Mouse (Mus musculus) midbrain, postnatal 0 days (tissue): ENCODE data around the gene Cish. TPM values are rescaled to one million over a fixed set of nuclear protein-coding genes. Genes with fewer than 3 reads are reported as not detected.
A peak's percentile ranks its signal among the peaks of the same experiment; 100 is the strongest.

Experiments used
- ATAC-seq: fragments of 200-750 bp; cut with Nextera tagmentation; 2 replicates; pipeline ENCODE4 v1.8.0; 2017; ENCODE audit warnings: moderate number of reproducible peaks, mild to moderate bottlenecking, moderate TSS enrichment, moderate library complexity; ENCODE audit not compliant: low FRiP score
- DNase-seq: peaks from one replicate; pipeline ENCODE4 v3.0.0-alpha.2; 2015; ENCODE audit warnings: low spot score
- H3K27ac ChIP-seq: fragments of 300-500 bp; sonication (generic); 2 replicates; pipeline ENCODE4 v1.5.1; 2014; ENCODE audit warnings: low read depth, mild to moderate bottlenecking, low read length, mixed read lengths
- H3K27me3 ChIP-seq: fragments of 300-500 bp; sonication (generic); 2 replicates; pipeline ENCODE4 v1.6.1; 2014; ENCODE audit warnings: low read length, control low read depth, mixed read lengths; ENCODE audit not compliant: insufficient read depth
- H3K36me3 ChIP-seq: fragments of 300-500 bp; sonication (generic); 2 replicates; pipeline ENCODE4 v1.6.1; 2014; ENCODE audit warnings: low read length, control low read depth, mixed read lengths; ENCODE audit not compliant: insufficient read depth
- H3K4me1 ChIP-seq: fragments of 300-500 bp; sonication (generic); 2 replicates; pipeline ENCODE4 v1.6.1; 2014; ENCODE audit warnings: mild to moderate bottlenecking, control low read depth, antibody characterized with exemption, low read length, mixed read lengths; ENCODE audit not compliant: insufficient read depth
- H3K4me2 ChIP-seq: fragments of 300-500 bp; sonication (generic); 2 replicates; pipeline ENCODE4 v1.6.1; 2014; ENCODE audit warnings: low read depth, mild to moderate bottlenecking, low read length, mixed read lengths; ENCODE audit not compliant: poor library complexity, severe bottlenecking
- H3K4me3 ChIP-seq: fragments of 300-500 bp; sonication (generic); 2 replicates; pipeline ENCODE4 v1.5.1; 2014; ENCODE audit warnings: low read depth, mild to moderate bottlenecking, low read length, moderate library complexity
- H3K9ac ChIP-seq: fragments of 300-500 bp; sonication (generic); replicated peaks from 2 replicates; pipeline ENCODE4 v1.6.1; 2014; ENCODE audit warnings: mild to moderate bottlenecking, low read length, moderate library complexity, mixed read lengths; ENCODE audit not compliant: poor library complexity, severe bottlenecking
- H3K9me3 ChIP-seq: fragments of 300-500 bp; sonication (generic); 2 replicates; pipeline ENCODE4 v1.6.1; 2016; ENCODE audit warnings: low read length, control low read depth
- CTCF ChIP-seq: IDR thresholded peaks from 2 replicates; pipeline ENCODE4 v1.5.1; 2016; ENCODE audit warnings: antibody characterized with exemption, mild to moderate bottlenecking
- WGBS: fragments of 180-500 bp; shearing (Covaris S2); extraction: QIAGEN DNeasy Blood & Tissue Kit; methylation state at CpG from one replicate; pipeline ENCODE4 v1.1.7; 2014; 5-methylcytosine and 5-hydroxymethylcytosine counted together
- polyA plus RNA-seq: library from polyadenylated mRNA; unstranded; fragments of >200 nt; fragmentation: Nextera tagmentation; extraction: Ambion mirVana; gene quantifications from 2 replicates; pipeline ENCODE4 v1.2.1, GENCODE M21; 2015
- total RNA-seq: library from RNA; depleted of rRNA; stranded (reverse); fragments of >200 nt; gene quantifications from 2 replicates; pipeline ENCODE4 v1.2.3, GENCODE M21; 2014

The Cish gene
- total and polyA plus RNA-seq, 2 experiments from 2014 or later: 6.0 to 6.7 TPM

DNA sequence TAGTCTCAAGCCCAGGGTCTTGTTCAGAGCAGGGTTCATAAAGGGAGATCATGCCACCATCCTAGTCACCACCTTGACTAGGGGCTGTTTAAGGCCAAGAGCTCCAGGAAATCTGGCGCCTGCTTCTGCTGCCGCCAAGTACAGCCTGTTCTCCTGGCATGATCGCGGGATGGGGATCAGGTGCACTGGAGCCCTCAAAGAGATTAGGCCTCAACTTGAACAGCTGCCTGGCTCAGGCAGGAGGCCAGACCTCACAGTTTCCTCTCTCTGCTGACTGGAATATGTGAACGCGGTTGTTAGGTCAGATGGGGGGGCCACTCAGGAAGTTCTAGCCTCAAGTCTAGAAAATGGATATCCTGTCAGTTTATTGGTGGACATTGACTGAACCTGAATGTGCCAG lies 27.7 kb downstream of the Cish start:
- DNase-seq (peak; percentile 80), ATAC-seq (no peak)
- no peak overlapping the region for H3K9ac ChIP-seq
- WGBS: 63% methylated on average over 6 of the region's 6 CpGs
- no peaks in the 10 kb centered on the region for H3K4me1 ChIP-seq
- TF ChIP-seq CTCF: no peak
- no peaks in the 10 kb centered on the region for H3K27me3 ChIP-seq
- no peaks in the 10 kb centered on the region for H3K9me3 ChIP-seq
- no peak overlapping the region for H3K4me2 ChIP-seq
- H3K27ac ChIP-seq: no peak overlapping the region
- 0 out of 2 replicates have a peak, but pooled peaks cover 3% of the 10 kb centered on the region for H3K36me3 ChIP-seq
- H3K4me3 ChIP-seq: no peak overlapping the region

DNA sequence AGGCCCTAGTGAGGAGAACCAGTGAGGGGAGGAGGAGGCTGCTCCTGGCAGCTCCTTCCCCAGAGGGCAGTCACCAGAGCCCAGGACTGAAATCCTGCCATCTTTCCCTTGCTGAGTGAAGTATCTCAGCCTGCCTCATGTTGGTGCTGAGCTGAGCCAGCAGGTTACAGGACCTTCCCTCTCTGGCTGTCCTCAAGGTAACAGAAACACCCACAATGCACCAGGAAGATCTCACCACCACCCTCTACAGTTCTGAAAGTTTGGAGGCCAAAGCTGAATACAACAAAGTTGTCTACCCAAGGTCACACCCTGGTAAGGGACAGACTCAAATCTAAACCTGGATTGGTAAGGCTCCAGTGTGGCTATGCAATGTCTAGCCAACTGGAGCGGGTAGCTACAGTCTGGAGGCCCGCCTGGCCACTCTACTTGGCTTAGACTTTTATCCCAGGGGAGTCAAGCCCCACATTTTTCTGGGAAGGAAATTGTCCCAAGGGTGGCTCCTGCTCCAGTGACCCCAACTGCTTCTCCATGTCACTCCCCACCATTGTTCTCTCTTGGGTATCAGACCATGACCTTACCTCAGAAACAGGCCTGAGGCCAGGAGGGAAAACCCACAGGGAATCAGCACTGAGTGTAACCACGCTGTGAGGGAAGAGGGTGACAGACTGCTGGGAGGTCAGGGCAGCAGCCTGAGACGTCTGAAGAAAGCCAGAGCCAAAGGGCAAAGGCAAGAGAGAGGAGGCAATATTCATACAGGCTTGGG lies 29.2 kb downstream of the Cish start:
- ATAC-seq (no peak), DNase-seq (no peak)
- no peaks in the 10 kb centered on the region for H3K9me3 ChIP-seq
- H3K36me3 ChIP-seq: 0 out of 2 replicates have a peak, but pooled peaks cover 8% of the 10 kb centered on the region
- no peak overlapping the region for H3K27ac ChIP-seq
- H3K4me3 ChIP-seq: no peak overlapping the region
- 62% methylated on average over 4 of the region's 4 CpGs for WGBS
- no peaks in the 10 kb centered on the region for H3K4me1 ChIP-seq
- no peak for TF ChIP-seq CTCF
- no peak overlapping the region for H3K4me2 ChIP-seq
- H3K9ac ChIP-seq: no peak overlapping the region
- H3K27me3 ChIP-seq: no peaks in the 10 kb centered on the region

DNA sequence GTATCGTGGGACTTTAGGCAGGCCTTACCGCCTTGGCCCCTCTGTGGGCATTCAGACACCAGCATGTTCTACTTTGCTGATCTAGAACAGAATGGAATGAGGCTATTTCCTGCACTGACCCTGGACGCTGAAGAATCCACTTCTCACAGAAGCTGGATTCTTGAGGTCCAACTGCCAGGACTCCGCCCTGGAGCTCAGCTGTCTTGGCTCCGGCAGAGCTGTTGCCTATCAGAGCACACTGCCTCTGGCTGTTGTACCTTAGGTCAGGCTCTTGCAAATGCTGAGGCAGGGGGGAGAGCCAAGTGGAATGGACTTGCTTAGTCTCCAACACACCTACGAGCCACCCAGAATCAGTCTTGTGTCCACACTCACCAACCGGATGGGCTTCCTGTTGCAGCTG lies 30.1 kb downstream of the Cish start:
- H3K9me3 ChIP-seq: no peaks in the 10 kb centered on the region
- ATAC-seq (no peak), DNase-seq (no peak)
- 90% methylated on average over 7 of the region's 7 CpGs for WGBS
- no peak overlapping the region for H3K9ac ChIP-seq
- TF ChIP-seq CTCF: no peak
- H3K27ac ChIP-seq: no peak overlapping the region
- H3K4me3 ChIP-seq: no peak overlapping the region
- no peaks in the 10 kb centered on the region for H3K4me1 ChIP-seq
- H3K4me2 ChIP-seq: no peak overlapping the region
- H3K27me3 ChIP-seq: no peaks in the 10 kb centered on the region
- H3K36me3 ChIP-seq: 0 out of 2 replicates have a peak, but pooled peaks cover 8% of the 10 kb centered on the region

GRCm38 (mm10) chr9:107327879-107328620 lies 32.2 kb downstream of the Cish start:
- no peak overlapping the region for H3K4me2 ChIP-seq
- no peak for DNase-seq
- H3K4me3 ChIP-seq: no peak overlapping the region
- ATAC-seq: no peak
- no peaks in the 10 kb centered on the region for H3K9me3 ChIP-seq
- 91% methylated on average over 16 of the region's 16 CpGs for WGBS
- H3K27ac ChIP-seq: no peak overlapping the region
- no peaks in the 10 kb centered on the region for H3K27me3 ChIP-seq
- no peak for TF ChIP-seq CTCF
- H3K9ac ChIP-seq: no peak overlapping the region
- peaks cover 18% of the 10 kb centered on the region for H3K36me3 ChIP-seq
- no peaks in the 10 kb centered on the region for H3K4me1 ChIP-seq

DNA sequence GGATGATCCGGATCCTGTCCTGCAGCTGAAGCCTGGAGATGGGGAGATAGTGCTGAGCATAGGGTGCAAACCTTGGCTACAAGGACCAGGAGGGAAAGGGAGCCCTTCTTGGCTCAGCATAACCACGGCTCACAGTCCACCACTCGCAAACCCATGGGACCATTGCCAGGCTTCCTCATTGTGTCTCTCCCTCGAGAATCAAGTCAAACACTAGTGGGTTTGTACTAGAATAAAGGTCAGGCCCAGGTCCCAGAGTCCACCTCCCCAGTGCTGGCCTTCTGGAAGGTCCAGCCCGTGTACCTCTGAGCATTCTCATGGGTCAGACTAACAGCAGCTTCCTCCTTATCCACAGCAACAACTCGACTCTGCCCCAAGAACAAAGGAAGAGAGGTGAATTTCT lies 35.0 kb downstream of the Cish start:
- ATAC-seq (no peak), DNase-seq (no peak)
- Histone ChIP-seq H3K9ac (no peak overlapping the region), H3K4me3 (no peak overlapping the region), H3K27me3 (no peaks in the 10 kb centered on the region), H3K4me1 (no peaks in the 10 kb centered on the region), H3K27ac (no peak overlapping the region), H3K4me2 (no peak overlapping the region), H3K36me3 (peaks cover 24% of the 10 kb centered on the region), H3K9me3 (no peaks in the 10 kb centered on the region)
- no peak for TF ChIP-seq CTCF
- WGBS: 82% methylated on average over 6 of the region's 6 CpGs

DNA sequence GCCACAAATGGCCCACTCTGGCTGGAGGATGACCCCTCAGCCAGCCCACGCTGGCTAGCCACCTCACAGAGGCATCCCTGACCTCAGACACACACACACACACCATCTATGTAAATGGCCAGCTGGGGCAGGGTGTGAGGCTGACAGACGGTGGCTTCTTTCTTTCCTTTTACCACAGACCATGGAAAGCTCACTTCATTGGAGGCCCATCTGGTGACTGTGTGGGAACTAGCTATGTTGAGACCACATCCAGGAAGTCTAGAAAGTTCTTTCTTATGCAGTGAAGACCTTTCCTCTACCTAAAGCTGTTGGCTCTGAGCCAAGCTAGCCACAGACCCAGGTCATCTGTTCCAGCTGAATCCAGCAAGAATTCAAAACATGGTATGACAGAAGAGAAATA lies 37.9 kb downstream of the Cish start:
- H3K4me3 ChIP-seq: no peak overlapping the region
- WGBS: 79% methylated on average over 2 of the region's 2 CpGs
- no peaks in the 10 kb centered on the region for H3K27me3 ChIP-seq
- H3K27ac ChIP-seq: no peak overlapping the region
- H3K36me3 ChIP-seq: peaks cover 22% of the 10 kb centered on the region
- ATAC-seq: no peak
- no peak overlapping the region for H3K9ac ChIP-seq
- no peaks in the 10 kb centered on the region for H3K9me3 ChIP-seq
- peaks cover 10% of the 10 kb centered on the region; the same call in 1 of the 2 replicates for H3K4me1 ChIP-seq
- no peak for DNase-seq
- TF ChIP-seq CTCF: no peak
- no peak overlapping the region for H3K4me2 ChIP-seq
